Mouse (Mus musculus): ENCODE measurements around the gene Wdr81. TPM values are rescaled to one million over a fixed set of nuclear protein-coding genes. Genes with fewer than 3 reads are reported as not detected.

Wdr81 gene
- polyA plus RNA-seq, 1 experiment from 2014 or later, result 7.6 TPM

DNA sequence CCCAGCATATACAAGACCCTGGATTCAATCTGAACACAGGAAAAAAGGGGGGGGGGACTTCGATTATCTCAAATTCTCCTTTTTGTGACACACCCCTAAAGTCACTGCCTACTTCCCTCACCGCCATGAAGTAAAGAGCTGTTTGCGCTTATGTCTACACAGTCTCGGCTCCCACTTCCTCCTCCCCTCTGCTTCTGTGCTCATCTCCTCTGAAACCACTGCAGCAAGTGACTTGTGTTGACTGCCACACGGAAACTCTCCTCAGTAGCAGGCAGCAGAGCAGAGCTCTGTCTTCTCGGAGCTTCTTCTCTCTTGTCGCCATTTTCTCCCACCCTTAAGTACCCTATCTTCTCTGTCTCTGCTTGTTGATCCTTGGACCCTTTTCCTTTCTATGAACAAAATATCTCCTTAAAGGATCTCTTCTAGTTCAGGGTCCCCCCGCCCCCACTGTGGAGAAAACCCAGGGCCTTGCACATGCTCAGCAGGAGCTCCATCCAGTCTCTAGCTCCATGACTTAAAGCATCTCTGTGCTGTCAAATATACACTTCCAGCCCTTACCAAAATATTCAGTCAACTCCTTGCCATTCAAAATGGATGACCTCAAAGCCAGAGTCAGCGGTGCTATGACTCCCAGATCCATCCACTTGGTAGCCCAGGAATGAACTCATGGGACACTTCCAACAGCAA lies 25.4 kb downstream of the Wdr81 start:
- 90% methylated on average over 9 of the region's 9 CpGs for WGBS
- no peak overlapping the region for H3K9ac ChIP-seq (ENCODE audit: low read depth, low read length)
- H3K9me3 ChIP-seq (replicated peaks; ENCODE audit: control insufficient read depth, low read length, poor library complexity, severe bottlenecking), result no peaks in the 10 kb centered on the region
- no peaks in the 10 kb centered on the region for H3K27me3 ChIP-seq (ENCODE audit: control insufficient read depth, insufficient read depth, low read depth, low read length)
- no peak for ATAC-seq
- H3K4me3 ChIP-seq (ENCODE audit: low read depth, low read length), result no peak overlapping the region
- H3K36me3 ChIP-seq (ENCODE audit: control insufficient read depth, insufficient read depth, low read length), result no peaks in the 10 kb centered on the region
- H3K4me2 ChIP-seq (ENCODE audit: low read length), result no peak overlapping the region
- H3K27ac ChIP-seq (ENCODE audit: low read length), result no peak overlapping the region
- no peaks in the 10 kb centered on the region for H3K4me1 ChIP-seq (ENCODE audit: control insufficient read depth, insufficient read depth, low read length)

DNA sequence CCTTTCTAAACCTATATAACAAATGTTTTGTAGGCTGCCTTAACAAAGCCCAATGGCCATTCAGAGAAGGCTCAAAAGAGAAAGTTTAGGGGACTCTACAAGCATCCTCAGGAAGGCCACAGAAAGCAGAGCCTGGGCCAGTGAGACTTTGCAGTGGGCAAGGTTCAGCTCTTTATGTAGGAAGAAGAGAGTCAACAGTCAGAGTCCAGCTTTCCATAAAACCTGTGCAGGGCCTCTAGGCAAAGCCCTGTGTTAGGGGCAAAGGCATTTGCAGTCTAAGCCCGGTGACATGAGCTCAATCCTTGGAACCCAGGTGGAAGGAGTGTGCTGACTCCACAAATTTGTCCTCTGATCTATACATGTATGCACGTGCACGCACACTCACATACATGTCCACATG lies 30.1 kb downstream of the Wdr81 start:
- WGBS, result 92% methylated on average over 3 of the region's 3 CpGs
- H3K4me3 ChIP-seq (ENCODE audit: low read depth, low read length), result no peak overlapping the region
- no peak overlapping the region for H3K4me2 ChIP-seq (ENCODE audit: low read length)
- no peak overlapping the region for H3K9ac ChIP-seq (ENCODE audit: low read depth, low read length)
- no peaks in the 10 kb centered on the region for H3K27me3 ChIP-seq (ENCODE audit: control insufficient read depth, insufficient read depth, low read depth, low read length)
- H3K36me3 ChIP-seq (ENCODE audit: control insufficient read depth, insufficient read depth, low read length), result no peaks in the 10 kb centered on the region
- no peak overlapping the region for H3K27ac ChIP-seq (ENCODE audit: low read length)
- no peaks in the 10 kb centered on the region for H3K9me3 ChIP-seq (replicated peaks; ENCODE audit: control insufficient read depth, low read length, poor library complexity, severe bottlenecking)
- no peaks in the 10 kb centered on the region for H3K4me1 ChIP-seq (ENCODE audit: control insufficient read depth, insufficient read depth, low read length)
- ATAC-seq, result no peak

GRCm38 (mm10) chr11:75424033-75424432 lies 30.5 kb downstream of the Wdr81 start:
- H3K4me2 ChIP-seq (ENCODE audit: low read length), result no peak overlapping the region
- no peak for ATAC-seq
- no peaks in the 10 kb centered on the region for H3K27me3 ChIP-seq (ENCODE audit: control insufficient read depth, insufficient read depth, low read depth, low read length)
- 84% methylated on average over 9 of the region's 9 CpGs for WGBS
- H3K27ac ChIP-seq (ENCODE audit: low read length), result no peak overlapping the region
- no peak overlapping the region for H3K4me3 ChIP-seq (ENCODE audit: low read depth, low read length)
- H3K36me3 ChIP-seq (ENCODE audit: control insufficient read depth, insufficient read depth, low read length), result no peaks in the 10 kb centered on the region
- no peak overlapping the region for H3K9ac ChIP-seq (ENCODE audit: low read depth, low read length)
- H3K9me3 ChIP-seq (replicated peaks; ENCODE audit: control insufficient read depth, low read length, poor library complexity, severe bottlenecking), result no peaks in the 10 kb centered on the region
- H3K4me1 ChIP-seq (ENCODE audit: control insufficient read depth, insufficient read depth, low read length), result no peaks in the 10 kb centered on the region

DNA sequence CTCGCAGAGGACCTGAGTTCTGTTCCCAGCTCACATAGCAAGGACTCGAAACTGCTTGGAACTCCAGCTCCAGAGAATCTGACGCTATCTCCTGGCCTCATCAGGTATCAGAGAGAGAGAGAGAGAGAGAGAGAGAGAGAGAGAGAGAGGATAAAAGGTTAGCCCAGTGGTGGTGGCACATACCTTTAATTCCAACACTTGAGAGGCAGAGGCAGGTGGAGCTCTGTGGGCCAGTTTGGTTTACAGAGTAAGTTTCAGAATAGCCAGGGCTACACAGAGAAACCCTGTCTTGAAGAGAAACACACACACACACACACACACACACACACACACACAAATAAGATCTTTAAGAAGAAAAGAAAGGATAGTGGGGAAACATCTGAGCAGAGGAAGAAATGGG lies 31.4 kb downstream of the Wdr81 start:
- 95% methylated on average over 3 of the region's 3 CpGs for WGBS
- Histone ChIP-seq H3K27ac (ENCODE audit: low read length) (no peak overlapping the region), H3K4me2 (ENCODE audit: low read length) (no peak overlapping the region), H3K9me3 (replicated peaks; ENCODE audit: control insufficient read depth, low read length, poor library complexity, severe bottlenecking) (no peaks in the 10 kb centered on the region), H3K4me1 (ENCODE audit: control insufficient read depth, insufficient read depth, low read length) (no peaks in the 10 kb centered on the region), H3K4me3 (ENCODE audit: low read depth, low read length) (no peak overlapping the region), H3K27me3 (ENCODE audit: control insufficient read depth, insufficient read depth, low read depth, low read length) (no peaks in the 10 kb centered on the region), H3K36me3 (ENCODE audit: control insufficient read depth, insufficient read depth, low read length) (no peaks in the 10 kb centered on the region), H3K9ac (ENCODE audit: low read depth, low read length) (no peak overlapping the region)
- ATAC-seq, result no peak

DNA sequence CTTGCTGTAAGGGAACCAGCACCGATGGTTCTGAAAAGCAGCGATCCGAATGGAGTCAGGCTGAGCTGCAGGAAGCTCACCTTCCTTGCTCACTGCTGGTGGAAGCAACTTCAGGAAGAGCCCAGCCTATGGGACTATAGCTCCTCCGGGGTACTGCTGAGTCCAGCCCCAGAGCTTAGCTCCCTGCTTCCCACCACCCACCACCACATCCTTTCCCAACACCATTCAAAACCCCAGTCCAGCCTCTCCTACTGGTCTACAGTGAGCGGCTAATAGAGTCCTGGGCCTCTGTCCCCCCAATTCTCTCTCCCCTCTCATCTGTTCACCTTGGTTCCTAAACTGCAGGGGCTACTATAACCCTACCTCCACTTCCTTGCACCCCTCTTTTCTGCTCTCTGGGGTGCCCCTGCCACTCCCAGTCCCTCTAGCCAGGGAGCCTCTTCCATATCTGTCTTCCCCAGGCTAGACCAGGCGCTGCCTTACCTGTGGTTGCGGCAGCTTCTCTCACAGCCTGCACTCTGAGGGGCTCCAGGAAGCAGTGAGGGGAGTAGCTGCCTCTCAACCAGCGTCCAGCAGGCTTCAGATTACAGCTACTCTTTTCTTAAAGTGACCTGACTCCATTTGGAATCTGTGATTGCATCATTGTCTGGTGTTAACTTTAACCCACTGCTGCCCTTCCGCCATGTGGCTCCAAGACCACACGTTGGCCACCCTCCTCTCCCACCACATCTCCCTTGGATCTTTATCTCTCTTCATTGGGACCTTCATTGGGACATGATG lies 32.3 kb downstream of the Wdr81 start, which contains the start of gene Serpinf1:
TSS of gene Serpinf1 (minus strand) at position 689 of the 780 bp plus-strand sequence.
- H3K27me3 ChIP-seq (ENCODE audit: control insufficient read depth, insufficient read depth, low read depth, low read length), result no peaks in the 10 kb centered on the region
- no peaks in the 10 kb centered on the region for H3K4me1 ChIP-seq (ENCODE audit: control insufficient read depth, insufficient read depth, low read length)
- ATAC-seq, result no peak
- WGBS, result 65% methylated on average over 10 of the region's 10 CpGs
- H3K36me3 ChIP-seq (ENCODE audit: control insufficient read depth, insufficient read depth, low read length), result no peaks in the 10 kb centered on the region
- no peaks in the 10 kb centered on the region for H3K9me3 ChIP-seq (replicated peaks; ENCODE audit: control insufficient read depth, low read length, poor library complexity, severe bottlenecking)
- H3K9ac ChIP-seq (ENCODE audit: low read depth, low read length), result no peak within 1 kb of the TSS
- H3K4me2 ChIP-seq (ENCODE audit: low read length), result no peak within 1 kb of the TSS
- no peak within 1 kb of the TSS for H3K4me3 ChIP-seq (ENCODE audit: low read depth, low read length)
- H3K27ac ChIP-seq (ENCODE audit: low read length), result no peak within 1 kb of the TSS

DNA sequence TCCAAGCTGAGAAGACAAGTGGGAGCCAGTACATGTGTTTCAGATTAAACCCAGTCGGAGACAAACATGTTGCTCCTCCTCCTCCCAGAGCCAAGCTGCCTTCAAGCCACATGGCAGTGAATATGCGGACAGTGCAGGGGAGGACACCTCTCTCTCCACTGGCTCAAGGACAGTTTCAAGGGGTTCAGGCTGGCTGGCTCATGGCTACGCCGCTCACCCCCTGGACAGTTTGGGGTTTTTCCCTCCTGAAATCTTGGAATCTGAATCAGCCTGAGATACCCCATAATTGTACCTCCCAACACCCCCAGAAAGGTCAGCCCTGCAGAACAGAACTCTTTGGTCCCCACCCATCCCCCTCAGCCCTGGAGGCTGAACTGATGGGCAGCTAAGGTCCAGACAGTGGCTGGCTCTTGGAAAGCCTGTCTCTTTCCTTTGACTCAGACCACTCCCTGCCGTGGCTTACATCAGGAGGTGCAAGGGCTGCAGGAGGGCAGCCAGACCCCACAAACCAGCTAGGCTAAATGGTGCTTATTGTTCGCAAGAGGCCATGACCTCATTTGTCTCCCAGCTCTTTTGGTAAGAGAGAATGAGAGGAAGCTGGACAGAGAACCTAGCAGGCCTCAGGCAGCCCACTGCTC lies 33.0 kb downstream of the Wdr81 start:
- Histone ChIP-seq H3K9ac (ENCODE audit: low read depth, low read length) (no peak overlapping the region), H3K4me1 (ENCODE audit: control insufficient read depth, insufficient read depth, low read length) (no peaks in the 10 kb centered on the region), H3K9me3 (replicated peaks; ENCODE audit: control insufficient read depth, low read length, poor library complexity, severe bottlenecking) (no peaks in the 10 kb centered on the region), H3K4me2 (ENCODE audit: low read length) (no peak overlapping the region), H3K4me3 (ENCODE audit: low read depth, low read length) (no peak overlapping the region), H3K27ac (ENCODE audit: low read length) (no peak overlapping the region), H3K27me3 (ENCODE audit: control insufficient read depth, insufficient read depth, low read depth, low read length) (no peaks in the 10 kb centered on the region), H3K36me3 (ENCODE audit: control insufficient read depth, insufficient read depth, low read length) (no peaks in the 10 kb centered on the region)
- no peak for ATAC-seq
- 57% methylated on average over 6 of the region's 6 CpGs for WGBS

DNA sequence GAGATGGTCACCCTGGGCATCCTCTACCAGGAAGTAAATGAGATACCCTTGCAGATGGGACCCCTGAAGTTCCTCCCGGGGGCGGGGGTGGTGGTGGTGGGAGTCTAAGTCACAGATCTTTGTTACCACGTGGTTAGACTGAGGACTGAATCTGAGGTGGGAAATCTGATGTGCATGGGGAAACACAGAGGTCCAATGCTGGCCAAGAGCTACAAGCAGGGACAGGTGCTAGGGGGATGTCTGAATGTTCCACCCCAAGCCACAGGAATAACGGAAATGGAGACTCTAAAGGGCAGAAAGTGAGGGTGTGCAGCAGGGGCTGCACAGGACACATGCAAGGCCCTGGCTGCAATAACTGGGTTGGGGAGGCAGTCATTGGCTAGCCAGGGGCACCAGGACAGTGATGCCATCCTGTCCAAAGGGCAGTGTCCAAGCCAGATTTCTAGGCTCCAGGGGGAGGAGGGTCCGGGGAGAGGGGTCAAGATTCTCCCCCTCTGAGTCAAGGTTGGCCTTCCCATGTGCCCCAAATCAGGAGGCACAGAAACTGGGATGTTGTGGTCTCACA lies 33.6 kb downstream of the Wdr81 start:
- Histone ChIP-seq H3K4me1 (ENCODE audit: control insufficient read depth, insufficient read depth, low read length) (no peaks in the 10 kb centered on the region), H3K27ac (ENCODE audit: low read length) (no peak overlapping the region), H3K9ac (ENCODE audit: low read depth, low read length) (no peak overlapping the region), H3K4me2 (ENCODE audit: low read length) (no peak overlapping the region), H3K27me3 (ENCODE audit: control insufficient read depth, insufficient read depth, low read depth, low read length) (no peaks in the 10 kb centered on the region), H3K4me3 (ENCODE audit: low read depth, low read length) (no peak overlapping the region), H3K9me3 (replicated peaks; ENCODE audit: control insufficient read depth, low read length, poor library complexity, severe bottlenecking) (no peaks in the 10 kb centered on the region), H3K36me3 (ENCODE audit: control insufficient read depth, insufficient read depth, low read length) (no peaks in the 10 kb centered on the region)
- 76% methylated on average over 5 of the region's 5 CpGs for WGBS
- no peak for ATAC-seq

- no peak for ATAC-seq
- H3K27ac ChIP-seq (ENCODE audit: low read length), result no peak overlapping the region
- H3K4me3 ChIP-seq (ENCODE audit: low read depth, low read length), result no peak overlapping the region
- WGBS, result 86% methylated on average over 7 of the region's 7 CpGs
- no peaks in the 10 kb centered on the region for H3K27me3 ChIP-seq (ENCODE audit: control insufficient read depth, insufficient read depth, low read depth, low read length)
- H3K9me3 ChIP-seq (replicated peaks; ENCODE audit: control insufficient read depth, low read length, poor library complexity, severe bottlenecking), result no peaks in the 10 kb centered on the region
- no peak overlapping the region for H3K9ac ChIP-seq (ENCODE audit: low read depth, low read length)
- H3K4me1 ChIP-seq (ENCODE audit: control insufficient read depth, insufficient read depth, low read length), result no peaks in the 10 kb centered on the region
- no peaks in the 10 kb centered on the region for H3K36me3 ChIP-seq (ENCODE audit: control insufficient read depth, insufficient read depth, low read length)
- H3K4me2 ChIP-seq (ENCODE audit: low read length), result no peak overlapping the region
These were observed 34.5 kb downstream of the Wdr81 start for GRCm38 (mm10) chr11:75420037-75420436.

GRCm38 (mm10) chr11:75415994-75416393 lies 38.5 kb downstream of the Wdr81 start:
- Histone ChIP-seq H3K36me3 (ENCODE audit: control insufficient read depth, insufficient read depth, low read length) (no peaks in the 10 kb centered on the region), H3K4me1 (ENCODE audit: control insufficient read depth, insufficient read depth, low read length) (no peaks in the 10 kb centered on the region), H3K4me2 (ENCODE audit: low read length) (no peak overlapping the region), H3K27me3 (ENCODE audit: control insufficient read depth, insufficient read depth, low read depth, low read length) (no peaks in the 10 kb centered on the region), H3K9ac (ENCODE audit: low read depth, low read length) (no peak overlapping the region), H3K4me3 (ENCODE audit: low read depth, low read length) (no peak overlapping the region), H3K9me3 (replicated peaks; ENCODE audit: control insufficient read depth, low read length, poor library complexity, severe bottlenecking) (no peaks in the 10 kb centered on the region), H3K27ac (ENCODE audit: low read length) (no peak overlapping the region)
- 86% methylated on average over 13 of the region's 13 CpGs for WGBS
- no peak for ATAC-seq

All from midbrain, embryonic 16.5 days (tissue).